Mouse (Mus musculus) brain, embryonic 14.5 days (tissue): ENCODE results near the gene Megf11. TPM values are rescaled to one million over a fixed set of nuclear protein-coding genes. Genes with fewer than 3 reads are reported as not detected.

Source experiments
- DNase-seq: peaks from one replicate; pipeline ENCODE4 v3.0.0-alpha.2; 2011; ENCODE audit warnings: low read depth
- CTCF ChIP-seq: fragments of 200-500 bp; IDR thresholded peaks from 2 replicates; pipeline ENCODE4 v1.5.1; 2012; ENCODE audit warnings: inconsistent platforms, mild to moderate bottlenecking, moderate library complexity, borderline replicate concordance; ENCODE audit not compliant: insufficient read depth, insufficient read length; ENCODE audit errors: extremely low read depth
- POLR2A ChIP-seq: fragments of 200-500 bp; IDR thresholded peaks from 2 replicates; pipeline ENCODE4 v1.6.1; 2012; ENCODE audit warnings: mild to moderate bottlenecking, inconsistent platforms, borderline replicate concordance; ENCODE audit not compliant: poor library complexity, insufficient read depth, insufficient read length, severe bottlenecking; ENCODE audit errors: extremely low read depth
- polyA plus RNA-seq: library from polyadenylated mRNA; depleted of rRNA; stranded (reverse); fragments of >200 nt; gene quantifications from 2 replicates; pipeline ENCODE4 v1.2.3, GENCODE M21; 2012

Gene Megf11
- polyA plus RNA-seq, 1 experiment = 16.5 TPM

DNA sequence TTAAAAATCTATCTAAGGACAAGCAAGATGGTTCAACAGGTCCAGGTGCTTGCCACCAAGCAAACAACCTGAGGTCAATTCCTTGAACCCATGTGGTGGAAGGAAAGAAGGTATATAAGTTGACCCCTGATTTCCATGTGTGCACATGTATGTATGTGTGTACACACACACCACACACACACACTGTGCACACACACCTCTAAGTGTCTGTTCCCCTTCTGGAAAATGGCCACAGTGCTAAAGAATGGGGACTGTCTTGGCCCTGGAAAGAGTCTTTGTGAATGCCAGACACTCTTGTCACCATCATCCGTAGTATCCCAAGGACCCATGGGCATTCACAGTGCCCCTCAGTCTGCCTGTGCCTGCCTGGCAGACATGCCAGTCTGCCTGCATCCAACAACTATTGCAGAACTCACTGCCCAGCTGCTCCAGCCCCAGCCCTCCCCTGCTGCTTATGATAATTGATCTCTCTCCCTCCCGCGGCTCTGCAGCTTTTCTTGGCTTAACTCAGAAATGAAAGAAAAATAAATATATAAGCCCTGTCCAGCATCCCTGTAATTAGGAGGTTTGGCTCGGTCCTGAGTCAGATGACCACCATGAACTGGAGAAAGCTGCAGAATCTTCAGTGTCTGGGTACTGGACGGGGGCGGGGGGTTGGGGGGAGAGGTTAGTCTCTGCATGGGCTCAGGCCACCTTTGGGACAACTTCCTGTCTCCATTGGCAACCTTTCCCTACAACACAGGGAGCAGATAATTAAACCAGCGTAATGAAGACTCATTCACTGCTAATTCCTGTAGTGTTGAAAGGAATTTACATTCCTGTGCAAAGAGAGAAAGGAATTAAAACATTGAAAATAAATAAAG, 226.9 kb downstream of the Megf11 start:
- peak; percentile 93 for DNase-seq
- TF ChIP-seq POLR2A = no peak
- no peak for TF ChIP-seq CTCF

DNA sequence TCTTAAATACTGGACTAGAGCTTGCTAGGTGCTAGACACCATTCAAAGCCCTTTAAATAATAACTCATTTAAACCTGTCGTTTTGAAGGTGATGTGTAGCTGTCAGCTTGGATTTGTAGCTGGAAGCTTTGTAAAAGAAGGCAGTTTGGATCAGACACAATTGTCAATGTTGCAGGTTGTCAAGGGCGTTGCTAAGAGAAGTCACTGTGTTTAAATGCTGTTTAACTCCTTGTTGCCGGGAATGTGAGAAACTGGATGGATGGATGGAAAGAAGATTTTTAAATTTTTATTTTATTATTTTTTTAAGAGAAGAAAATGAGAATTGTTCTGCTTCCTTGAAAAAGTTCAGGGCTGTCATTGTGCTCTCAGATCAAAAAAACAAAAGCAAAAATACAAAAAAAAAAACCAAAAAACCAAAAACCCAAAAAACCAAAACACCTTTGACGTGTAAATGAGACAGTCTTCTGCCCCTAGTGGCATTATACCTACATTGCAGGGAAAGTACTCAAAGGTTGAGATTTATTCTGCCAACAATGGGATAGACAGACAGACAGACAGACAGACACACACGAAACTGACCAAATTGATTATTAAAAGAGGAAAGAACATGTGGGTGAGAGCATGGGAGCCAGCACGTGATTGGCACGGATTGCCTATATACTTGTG, 227.7 kb downstream of the Megf11 start:
- TF ChIP-seq POLR2A = no peak
- TF ChIP-seq CTCF = peak; percentile 13; the same call in 1 of the 2 replicates
- DNase-seq = peak; percentile 91

DNA sequence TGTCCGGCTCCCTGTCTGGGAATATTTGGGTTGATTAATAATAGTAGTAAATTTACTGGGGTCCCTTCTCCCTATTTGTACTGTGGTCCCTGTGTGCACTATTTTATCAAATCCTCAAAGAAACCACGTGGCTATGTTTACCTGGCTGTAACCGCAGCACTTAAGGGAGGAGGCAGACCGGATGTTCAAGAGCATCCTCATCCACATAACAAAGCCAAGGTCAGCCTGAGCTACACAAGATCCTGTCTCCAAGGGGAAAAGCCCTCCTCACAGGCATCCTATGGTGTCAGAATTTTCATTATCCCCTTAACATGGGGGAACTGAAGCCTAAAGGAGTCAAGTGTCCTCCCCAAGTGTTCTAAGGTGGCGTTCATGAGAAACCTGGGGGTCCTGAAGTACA, 232.0 kb downstream of the Megf11 start:
- DNase-seq = no peak
- TF ChIP-seq CTCF (no peak), POLR2A (no peak)

DNA sequence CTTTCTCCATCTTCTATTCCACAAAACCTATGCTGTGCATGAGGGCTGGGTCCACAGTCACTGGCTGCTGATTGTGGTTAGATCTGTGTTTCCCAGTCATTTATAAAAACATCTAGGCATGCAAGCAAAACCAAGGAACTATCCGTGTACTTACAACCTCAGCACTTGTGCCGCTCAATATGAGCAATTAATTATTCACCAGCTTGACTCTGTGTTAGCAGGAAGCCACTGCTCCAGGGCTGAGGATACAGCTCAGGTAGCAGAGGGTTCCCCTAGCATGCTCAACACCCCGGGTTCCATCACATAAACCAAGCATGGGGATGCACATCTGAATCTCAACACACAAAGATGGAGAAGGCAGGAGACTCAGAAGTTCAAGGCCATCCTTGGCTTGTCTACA, 233.0 kb downstream of the Megf11 start:
- no peak for DNase-seq
- TF ChIP-seq CTCF (no peak), POLR2A (no peak)

DNA sequence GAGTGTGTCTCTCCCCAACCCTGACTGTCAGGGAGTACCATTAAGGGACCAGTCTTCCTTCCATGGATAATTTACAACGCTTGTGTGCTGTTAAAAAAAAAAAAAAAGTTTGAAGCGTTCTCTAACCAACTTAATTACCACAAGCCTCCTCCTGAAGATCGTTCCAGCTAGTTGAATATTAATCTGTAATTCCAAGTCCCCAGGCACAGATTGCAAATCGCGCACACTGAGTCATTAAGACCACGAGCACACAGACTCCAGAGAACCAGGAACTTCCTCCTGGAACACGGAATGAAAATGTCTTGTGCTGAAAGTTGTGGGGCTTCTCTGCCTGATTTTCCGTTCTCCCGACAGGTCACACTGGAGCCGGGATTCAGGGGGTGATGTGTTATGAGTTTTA, 234.0 kb downstream of the Megf11 start:
- no peak for TF ChIP-seq POLR2A
- TF ChIP-seq CTCF = no peak
- no peak for DNase-seq

DNA sequence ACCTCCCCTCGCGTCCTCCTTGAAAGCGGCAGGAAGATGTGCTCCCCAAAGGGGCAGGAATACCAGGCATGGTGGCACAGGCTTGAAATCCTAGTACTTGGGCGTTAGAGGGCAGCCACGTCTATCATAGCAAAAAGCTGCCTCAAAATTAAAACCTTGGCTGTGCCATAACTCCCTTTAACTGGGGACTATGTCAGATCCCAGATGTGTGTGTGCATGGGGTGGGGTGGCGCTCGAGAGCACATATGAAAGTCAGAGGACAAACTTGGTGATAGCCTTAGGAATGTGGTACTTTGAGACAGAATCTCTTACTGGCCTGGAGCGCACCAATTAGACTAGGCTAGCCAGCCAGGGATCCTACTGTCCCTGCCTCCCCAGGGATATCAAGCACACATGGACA, 235.2 kb downstream of the Megf11 start:
- TF ChIP-seq CTCF (no peak), POLR2A (no peak)
- no peak for DNase-seq

DNA sequence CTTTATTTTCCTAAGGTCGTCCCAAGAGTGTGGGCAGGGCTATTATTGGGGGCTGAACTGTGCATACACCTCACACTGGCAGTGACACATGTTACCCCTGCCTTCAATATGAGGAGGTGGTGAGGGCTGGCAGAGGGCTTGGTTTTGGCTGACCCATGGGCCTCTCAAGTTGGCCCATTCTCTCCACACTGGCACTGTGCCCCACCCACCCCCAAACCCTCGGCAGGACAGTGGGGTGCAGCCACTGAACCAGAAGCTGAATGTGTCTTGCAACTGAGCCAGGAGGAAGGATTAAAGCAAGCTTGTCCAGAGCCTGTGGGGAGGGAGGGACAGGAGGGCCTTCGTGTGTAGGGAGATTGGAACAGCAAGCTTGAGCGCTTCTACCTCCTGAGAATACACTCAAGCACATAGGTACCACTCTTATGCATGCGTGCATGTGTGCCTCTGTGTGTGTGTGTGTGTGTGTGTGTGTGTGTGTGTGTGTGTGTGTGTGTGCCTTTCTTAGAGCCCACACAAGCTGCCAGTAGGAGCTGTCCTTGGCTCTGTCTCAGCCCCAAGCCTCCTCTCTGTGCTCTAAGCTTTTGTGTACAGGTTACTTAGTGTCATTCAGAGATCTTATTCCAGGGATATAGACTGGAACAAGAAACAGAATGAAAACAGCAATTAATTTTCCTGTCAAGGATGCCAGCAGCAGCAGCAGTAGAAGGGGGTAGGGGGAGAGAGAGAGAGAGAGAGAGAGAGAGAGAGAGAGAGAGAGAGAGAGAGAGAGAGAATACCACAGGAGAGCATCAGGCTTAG, 236.3 kb downstream of the Megf11 start:
- TF ChIP-seq CTCF = no peak
- TF ChIP-seq POLR2A = no peak
- DNase-seq = peak; percentile 89

DNA sequence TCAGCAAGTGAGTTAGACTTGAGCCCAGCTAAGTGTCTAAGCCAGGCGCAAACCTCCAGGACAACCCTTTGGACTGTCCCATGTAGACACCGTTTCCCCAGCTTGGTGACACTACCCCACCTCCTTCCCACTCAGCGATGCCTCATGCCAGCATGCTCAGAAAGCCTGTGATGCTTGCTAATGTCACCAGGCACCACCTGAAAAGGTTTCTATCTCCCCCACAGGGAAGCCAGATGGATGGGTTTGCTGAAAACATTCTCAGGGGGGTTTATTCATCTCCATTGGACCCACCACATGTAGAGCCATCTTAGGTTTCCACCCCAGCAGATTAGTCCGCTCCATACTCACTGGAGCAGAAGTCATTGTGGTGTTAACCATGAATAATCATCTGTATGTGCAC, 237.9 kb downstream of the Megf11 start:
- DNase-seq = no peak
- TF ChIP-seq POLR2A = no peak
- TF ChIP-seq CTCF = no peak

DNA sequence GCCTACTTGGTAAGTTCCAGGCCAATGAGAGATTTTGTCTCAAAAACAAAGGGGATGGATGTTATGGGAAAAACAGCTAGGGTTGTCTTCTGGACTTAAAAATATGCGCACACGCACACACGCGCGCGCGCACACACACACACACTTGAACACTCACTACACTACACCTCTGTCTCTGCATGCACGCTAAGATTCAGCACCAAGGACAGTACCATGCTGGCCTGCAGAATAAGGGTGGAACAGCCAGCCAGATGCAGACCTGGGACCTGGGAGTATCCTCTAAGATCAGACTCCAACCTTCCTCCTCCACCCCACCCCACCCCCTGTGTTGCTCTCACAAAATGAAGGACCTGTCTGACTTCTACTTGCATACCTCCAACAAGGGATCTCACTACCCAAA, 239.1 kb downstream of the Megf11 start:
- no peak for TF ChIP-seq CTCF
- no peak for TF ChIP-seq POLR2A
- peak; percentile 58 for DNase-seq

DNA sequence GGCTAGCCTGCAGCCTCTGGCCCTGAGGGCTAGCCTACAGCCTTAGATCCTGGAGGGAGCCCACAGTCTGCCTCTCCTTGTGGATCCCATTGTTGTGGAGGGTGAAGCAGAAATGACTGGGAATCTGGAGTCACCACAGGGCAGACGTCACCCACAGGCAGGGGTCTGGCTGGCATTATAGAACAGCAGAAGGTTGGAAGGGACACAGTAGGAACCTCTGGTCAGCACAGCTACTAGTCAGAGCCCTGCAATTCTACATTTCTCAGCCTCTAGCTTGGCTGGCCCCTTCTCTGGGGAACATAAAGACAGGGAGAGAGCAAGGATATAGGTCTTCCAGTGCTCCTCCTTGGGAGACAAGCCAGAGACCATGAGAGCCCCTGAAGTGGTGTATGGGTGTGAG, 244.4 kb downstream of the Megf11 start:
- no peak for TF ChIP-seq POLR2A
- no peak for TF ChIP-seq CTCF
- DNase-seq = no peak

DNA sequence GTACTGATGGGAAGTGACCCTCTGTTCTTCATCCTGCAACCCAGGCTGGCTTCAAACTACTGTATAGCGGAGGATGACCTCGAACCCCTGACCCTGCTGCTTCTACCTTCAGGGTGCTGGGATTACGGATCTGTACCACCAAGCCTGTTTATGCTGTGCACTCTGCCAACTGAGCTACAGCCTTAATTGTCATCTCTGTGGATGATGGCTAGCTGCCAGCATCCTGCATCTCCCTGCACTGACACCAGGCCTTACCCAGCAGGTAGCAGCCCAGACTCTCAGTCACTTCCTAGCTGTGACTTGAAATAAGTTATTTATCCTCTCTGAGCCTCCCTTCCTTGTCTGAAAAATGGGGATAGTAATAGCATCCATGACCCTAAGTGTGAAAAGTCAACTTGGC, 247.7 kb downstream of the Megf11 start:
- no peak for TF ChIP-seq CTCF
- no peak for TF ChIP-seq POLR2A
- DNase-seq = peak; percentile 62

DNA sequence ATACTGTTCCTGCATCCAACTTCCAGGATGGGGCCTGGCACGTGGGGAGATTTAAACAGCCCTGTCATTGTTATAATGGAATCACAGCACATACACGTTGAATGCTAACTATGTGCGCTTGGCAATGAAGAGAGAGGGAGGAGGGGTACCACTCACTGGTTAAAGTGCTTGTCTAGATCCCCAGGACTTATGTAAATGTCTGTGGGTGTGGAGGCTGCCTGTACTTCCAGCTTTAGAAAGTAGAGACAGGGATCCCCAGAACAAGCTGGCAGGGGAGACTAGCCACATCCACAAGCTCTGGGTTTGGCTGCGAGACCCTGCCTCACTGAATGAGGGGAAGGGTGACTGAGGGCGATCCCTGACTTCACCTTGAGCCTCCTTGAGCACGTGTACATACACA, 250.7 kb downstream of the Megf11 start:
- peak; percentile 60 for DNase-seq
- no peak for TF ChIP-seq POLR2A
- TF ChIP-seq CTCF = no peak
